Mouse (Mus musculus): ENCODE measurements at regions not wholly inside any gene's neighbourhood (a gene's known extent, or its start where the extent isn't known, plus 50 kb on each side); places are given as distances from the start of the nearest gene placed in this dataset.

DNA sequence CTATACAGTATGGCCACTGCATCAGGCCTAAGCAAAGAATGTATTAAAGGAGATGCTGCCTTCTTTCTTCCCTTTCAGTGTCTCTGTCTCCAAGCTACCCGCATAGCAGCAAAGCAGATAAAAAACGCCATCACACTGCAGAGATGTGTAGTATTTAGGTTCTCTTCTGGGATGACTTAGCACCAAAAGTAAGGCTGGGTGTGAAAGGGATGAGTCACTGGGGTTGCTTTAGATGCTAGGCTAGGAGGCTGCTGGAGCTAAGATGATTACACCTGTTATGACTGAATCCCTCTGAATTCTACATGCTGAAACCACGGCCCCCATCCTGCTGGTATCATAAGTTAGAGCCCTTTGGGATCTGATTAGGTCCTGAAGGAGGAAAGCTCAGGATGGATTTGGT, 110.3 kb upstream of the Tmtc1 start:
- TF ChIP-seq CTCF (IDR thresholded peaks at IDR 0.05; ENCODE audit: insufficient read depth, low read length) (no peak), POLR2A (IDR thresholded peaks at IDR 0.05; ENCODE audit: borderline replicate concordance, extremely low read depth, low read depth, low read length) (no peak)

All from lung, adult 2 months (tissue).